Mouse (Mus musculus): ENCODE measurements around the gene Ascc1. TPM values are rescaled to one million over a fixed set of nuclear protein-coding genes. Genes with fewer than 3 reads are reported as not detected.
A peak's percentile ranks its signal among the peaks of the same experiment; 100 is the strongest.

Gene Ascc1
- polyA plus RNA-seq, 1 experiment from 2014 or later = 34.7 TPM

DNA sequence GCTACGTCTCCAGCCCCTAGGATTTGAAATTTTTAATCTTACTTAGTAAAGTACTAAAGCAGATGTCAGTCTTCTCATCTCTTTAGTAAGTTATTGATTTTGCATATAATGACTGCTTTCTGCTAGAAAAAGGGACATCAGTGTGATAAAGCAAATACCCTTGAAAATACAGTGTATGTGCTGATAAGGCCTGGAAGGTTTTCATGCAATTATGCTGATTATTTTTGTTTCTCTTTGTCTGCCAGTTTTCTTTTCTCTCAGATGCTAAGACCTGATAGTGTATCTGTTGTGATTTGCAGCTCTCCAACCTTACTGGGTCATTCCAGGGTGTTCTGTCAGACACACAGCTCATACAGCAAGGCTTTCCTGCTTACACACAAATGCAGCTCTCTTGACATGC, 72.6 kb downstream of the Ascc1 start:
- Histone ChIP-seq H3K36me3 (replicated peaks) (no peaks in the 10 kb centered on the region), H3K9me3 (no peaks in the 10 kb centered on the region), H3K4me1 (peaks cover 7% of the 10 kb centered on the region), H3K27ac (no peak overlapping the region), H3K27me3 (ENCODE audit: poor library complexity, severe bottlenecking) (no peaks in the 10 kb centered on the region), H3K4me3 (no peak overlapping the region)
- 100% methylated on average over 1 of the region's 1 CpGs for WGBS
- no peak for DNase-seq (ENCODE audit: extremely low spot score, low spot score)

DNA sequence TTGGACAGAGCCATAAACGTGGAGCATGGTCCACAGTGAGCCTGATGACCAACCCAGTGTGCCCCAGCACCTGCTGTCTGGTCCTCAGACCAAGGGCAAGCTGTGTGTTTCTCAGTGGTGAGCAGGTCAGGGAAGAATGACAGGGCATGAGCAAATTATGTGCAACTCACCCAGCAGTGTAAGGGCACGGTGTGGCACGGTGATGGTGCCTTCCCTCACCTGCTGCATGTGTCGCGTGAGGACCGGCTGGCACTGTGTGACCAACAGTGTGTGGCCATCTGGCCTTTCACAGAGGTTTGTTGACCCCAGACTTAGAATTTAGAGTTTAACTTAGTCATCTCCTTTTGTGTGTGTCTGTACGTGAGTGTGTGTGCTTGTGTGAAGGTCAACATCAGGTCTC, 74.6 kb downstream of the Ascc1 start:
- peaks cover 25% of the 10 kb centered on the region for H3K4me1 ChIP-seq
- no peak for DNase-seq (ENCODE audit: extremely low spot score, low spot score)
- no peaks in the 10 kb centered on the region for H3K9me3 ChIP-seq
- no peak overlapping the region for H3K4me3 ChIP-seq
- no peak overlapping the region for H3K27ac ChIP-seq
- no peaks in the 10 kb centered on the region for H3K27me3 ChIP-seq (ENCODE audit: poor library complexity, severe bottlenecking)
- H3K36me3 ChIP-seq (replicated peaks) = no peaks in the 10 kb centered on the region
- 95% methylated on average over 7 of the region's 7 CpGs for WGBS

DNA sequence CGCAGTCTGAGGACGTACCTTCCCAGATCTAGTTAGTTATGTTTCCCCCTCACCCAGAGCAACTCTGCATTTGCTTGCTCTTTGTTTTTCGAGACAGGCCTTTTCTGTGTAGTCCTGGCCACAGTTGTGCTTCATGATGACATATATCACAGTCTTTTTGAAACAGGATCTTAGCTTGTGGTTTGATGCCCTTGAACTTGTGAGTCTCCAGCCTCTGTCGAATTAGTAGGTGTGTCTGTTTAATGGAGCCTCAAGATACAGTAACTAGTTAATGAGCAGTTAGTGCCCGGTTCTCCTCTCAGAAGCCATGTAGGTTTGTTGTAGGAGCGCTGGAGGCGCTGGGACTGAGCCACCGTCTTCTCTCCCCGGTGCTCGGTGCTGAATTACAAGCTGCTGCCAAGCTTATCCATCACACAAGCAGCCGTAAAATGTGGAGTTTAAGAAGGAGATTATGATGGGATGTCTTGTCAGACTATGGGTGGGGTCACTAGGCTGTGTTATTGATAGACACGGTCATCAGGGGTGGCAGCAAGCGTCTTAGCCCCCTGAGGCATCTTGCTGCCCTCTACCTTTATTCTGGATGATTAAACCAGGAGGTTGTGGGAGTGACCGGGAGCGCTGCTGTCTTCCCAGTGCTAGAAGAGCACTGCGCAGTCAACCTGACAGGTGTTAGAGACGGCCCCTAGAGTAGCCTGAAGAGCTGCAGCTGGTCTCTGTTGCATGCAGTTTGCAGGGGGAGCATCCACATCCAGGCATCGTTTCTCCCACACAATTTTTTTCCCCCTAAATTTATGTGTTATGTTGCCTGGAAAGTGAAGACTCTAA, 75.3 kb downstream of the Ascc1 start:
- H3K4me1 ChIP-seq = peaks cover 25% of the 10 kb centered on the region
- WGBS = 81% methylated on average over 18 of the region's 18 CpGs
- H3K36me3 ChIP-seq (replicated peaks) = no peaks in the 10 kb centered on the region
- no peak for DNase-seq (ENCODE audit: extremely low spot score, low spot score)
- H3K27ac ChIP-seq = no peak overlapping the region
- H3K4me3 ChIP-seq = no peak overlapping the region
- no peaks in the 10 kb centered on the region for H3K9me3 ChIP-seq
- no peaks in the 10 kb centered on the region for H3K27me3 ChIP-seq (ENCODE audit: poor library complexity, severe bottlenecking)

DNA sequence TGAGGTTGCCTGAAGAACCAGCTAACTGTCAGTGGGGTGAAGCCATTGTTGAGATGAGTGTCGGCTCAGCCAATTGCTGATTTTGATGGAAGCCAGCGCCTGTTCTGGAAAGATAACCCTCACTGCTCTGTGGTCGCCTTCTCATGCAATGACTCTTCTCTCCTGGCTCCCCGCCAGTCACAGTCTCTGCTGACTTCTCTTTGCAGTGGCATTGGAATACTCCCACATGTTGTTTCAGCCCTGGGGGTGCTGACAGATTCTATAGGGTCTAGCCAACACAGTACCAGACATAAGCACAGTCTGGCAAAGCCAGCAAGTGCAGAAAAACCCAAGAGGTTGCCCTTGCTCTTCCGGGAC, 75.9 kb downstream of the Ascc1 start:
- no peaks in the 10 kb centered on the region for H3K27me3 ChIP-seq (ENCODE audit: poor library complexity, severe bottlenecking)
- no peaks in the 10 kb centered on the region for H3K36me3 ChIP-seq (replicated peaks)
- no peaks in the 10 kb centered on the region for H3K9me3 ChIP-seq
- WGBS = 81% methylated on average over 5 of the region's 5 CpGs
- H3K4me3 ChIP-seq = no peak overlapping the region
- H3K27ac ChIP-seq = 0 out of 2 replicates have a peak overlapping the region, but pooled peaks have one; percentile 6
- DNase-seq (ENCODE audit: extremely low spot score, low spot score) = no peak
- H3K4me1 ChIP-seq = peaks cover 25% of the 10 kb centered on the region

DNA sequence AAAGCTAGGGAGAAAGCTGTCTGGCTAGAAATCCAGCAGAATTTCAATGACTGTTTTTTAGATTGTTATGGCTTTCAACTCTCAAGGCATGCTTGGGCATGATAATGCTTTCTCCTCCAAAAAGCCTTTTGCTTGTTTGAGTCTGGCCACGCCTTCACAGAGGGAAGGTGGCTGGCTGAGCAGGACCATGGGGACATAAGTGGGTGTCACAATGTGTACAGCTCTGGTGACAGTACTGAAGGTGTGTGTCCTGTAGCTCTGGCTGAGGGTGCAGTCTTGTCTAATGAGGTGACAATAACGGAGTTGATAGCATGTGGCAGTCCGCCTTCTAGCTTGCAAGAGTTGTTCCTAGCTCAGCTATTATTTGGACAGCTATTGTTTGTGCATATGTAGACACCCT, 77.6 kb downstream of the Ascc1 start:
- Histone ChIP-seq H3K27ac (no peak overlapping the region), H3K9me3 (no peaks in the 10 kb centered on the region), H3K4me1 (peaks cover 25% of the 10 kb centered on the region), H3K4me3 (no peak overlapping the region), H3K27me3 (ENCODE audit: poor library complexity, severe bottlenecking) (no peaks in the 10 kb centered on the region), H3K36me3 (replicated peaks) (no peaks in the 10 kb centered on the region)
- no peak for DNase-seq (ENCODE audit: extremely low spot score, low spot score)
- 84% methylated on average over 3 of the region's 3 CpGs for WGBS

DNA sequence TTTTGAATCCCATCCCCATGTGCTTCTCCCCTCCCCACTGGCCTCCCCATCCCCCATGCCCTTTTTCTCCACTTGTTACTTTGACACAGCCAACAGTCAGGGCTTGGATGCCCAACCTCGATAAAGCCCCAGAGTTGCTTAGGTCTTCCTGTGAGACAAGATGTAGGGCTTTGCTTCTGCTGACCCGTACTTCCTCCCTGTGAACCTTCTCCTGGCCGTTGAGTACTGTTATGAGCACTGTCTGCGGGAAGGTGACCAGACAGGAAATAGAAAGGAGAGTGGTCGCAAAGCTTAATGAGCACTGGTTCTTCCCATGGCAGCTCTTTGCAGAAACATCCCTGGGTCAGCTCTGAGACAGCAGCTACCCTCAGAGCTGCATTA, 78.0 kb downstream of the Ascc1 start:
- no peak for DNase-seq (ENCODE audit: extremely low spot score, low spot score)
- H3K27ac ChIP-seq = peak overlapping the region; percentile 33; the same call in 1 of the 2 replicates
- 74% methylated on average over 5 of the region's 5 CpGs for WGBS

DNA sequence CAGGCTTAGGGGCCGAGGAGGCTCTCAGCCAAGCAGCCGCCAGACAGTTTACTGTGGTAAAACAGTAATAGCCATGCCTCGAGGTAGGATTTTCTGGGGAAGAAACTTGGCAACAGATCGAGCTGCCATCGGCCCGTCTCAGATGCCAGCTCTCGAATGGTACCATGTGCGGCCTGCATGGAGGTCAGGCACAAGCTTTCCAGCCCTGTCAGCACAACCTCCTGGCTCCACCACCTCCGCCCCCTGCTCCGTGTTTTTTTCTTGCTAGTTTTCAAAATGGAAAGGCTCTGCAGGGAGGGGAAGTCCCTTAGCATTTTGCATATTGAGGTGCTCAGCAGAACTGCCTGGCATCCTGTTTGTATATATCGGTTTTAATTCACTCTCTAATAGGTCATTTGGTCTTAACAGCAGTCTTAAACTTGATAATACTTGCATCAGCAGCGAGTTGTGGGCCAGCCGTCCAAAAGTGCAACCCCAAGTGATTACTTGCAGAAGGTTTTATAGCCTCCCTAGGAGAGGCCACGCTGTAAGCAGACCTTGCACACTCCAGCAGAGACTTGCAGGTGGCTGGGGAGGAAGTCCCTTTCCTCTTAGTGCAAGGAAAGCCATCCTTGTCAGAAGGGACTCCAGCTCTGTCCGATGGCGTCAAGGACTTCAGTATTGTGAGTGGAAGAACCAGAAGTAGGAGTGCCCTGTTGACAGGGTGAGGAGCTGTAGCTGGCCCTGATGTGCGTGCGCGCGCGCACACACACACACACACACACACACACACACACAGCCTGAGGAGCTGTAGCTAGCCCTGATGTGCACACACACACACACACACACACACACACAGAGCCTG, 78.6 kb downstream of the Ascc1 start:
- DNase-seq (ENCODE audit: extremely low spot score, low spot score) = no peak

More for the DNA sequence above, 78.0 kb downstream of the Ascc1 start:
- Histone ChIP-seq H3K4me3 (no peak overlapping the region), H3K27me3 (ENCODE audit: poor library complexity, severe bottlenecking) (no peaks in the 10 kb centered on the region), H3K4me1 (peaks cover 25% of the 10 kb centered on the region), H3K9me3 (no peaks in the 10 kb centered on the region), H3K36me3 (replicated peaks) (no peaks in the 10 kb centered on the region)

DNA sequence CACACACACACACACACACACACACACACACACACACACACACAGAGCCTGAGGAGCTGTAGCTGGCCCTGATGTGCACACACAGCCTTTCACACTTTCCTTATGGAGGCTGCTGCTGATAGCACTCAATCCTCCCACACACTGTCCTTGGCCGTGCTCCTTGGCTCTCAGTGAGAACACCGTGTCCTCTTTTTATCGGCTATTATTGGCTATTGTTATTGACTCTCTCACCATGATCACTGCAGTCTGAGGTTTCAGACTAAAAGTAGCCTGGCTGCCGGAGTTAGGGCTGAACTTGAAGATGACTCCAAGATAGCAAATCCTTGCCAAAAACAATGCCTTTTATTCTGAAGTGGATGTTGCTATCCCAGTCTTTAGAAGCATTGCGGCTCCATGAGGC, 79.3 kb downstream of the Ascc1 start:
- Histone ChIP-seq H3K27me3 (ENCODE audit: poor library complexity, severe bottlenecking) (no peaks in the 10 kb centered on the region), H3K36me3 (replicated peaks) (no peaks in the 10 kb centered on the region), H3K4me1 (peaks cover 25% of the 10 kb centered on the region), H3K9me3 (no peaks in the 10 kb centered on the region), H3K4me3 (no peak overlapping the region), H3K27ac (no peak overlapping the region)
- no peak for DNase-seq (ENCODE audit: extremely low spot score, low spot score)
- 80% methylated on average over 5 of the region's 5 CpGs for WGBS

More for the DNA sequence above, 78.6 kb downstream of the Ascc1 start:
- H3K27ac ChIP-seq = peak overlapping the region; percentile 33; the same call in 1 of the 2 replicates
- no peaks in the 10 kb centered on the region for H3K27me3 ChIP-seq (ENCODE audit: poor library complexity, severe bottlenecking)
- no peak overlapping the region for H3K4me3 ChIP-seq
- WGBS = 83% methylated on average over 21 of the region's 21 CpGs
- H3K4me1 ChIP-seq = peaks cover 25% of the 10 kb centered on the region
- no peaks in the 10 kb centered on the region for H3K9me3 ChIP-seq
- no peaks in the 10 kb centered on the region for H3K36me3 ChIP-seq (replicated peaks)

DNA sequence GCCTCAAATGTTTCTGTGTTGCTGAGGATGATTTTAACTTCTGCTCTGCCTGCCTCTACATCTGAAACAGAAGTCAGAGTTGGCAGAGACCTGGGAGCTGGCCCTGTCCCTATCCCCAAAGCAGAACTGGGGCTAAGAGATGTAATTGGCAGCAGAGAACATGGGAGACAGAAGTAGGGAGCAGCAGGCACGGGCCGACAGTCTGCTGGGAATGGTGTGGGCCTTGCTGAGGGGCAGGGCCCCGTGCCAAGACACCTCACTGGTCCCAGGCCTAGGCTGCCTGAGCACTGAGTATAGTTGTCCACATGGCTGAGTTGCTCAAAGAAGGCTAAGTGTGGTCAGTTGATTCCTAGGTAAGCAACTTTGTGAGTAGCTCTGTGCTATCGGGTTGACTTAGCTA, 81.5 kb downstream of the Ascc1 start:
- Histone ChIP-seq H3K4me1 (peaks cover 20% of the 10 kb centered on the region), H3K36me3 (replicated peaks) (no peaks in the 10 kb centered on the region), H3K4me3 (no peak overlapping the region), H3K9me3 (no peaks in the 10 kb centered on the region), H3K27ac (no peak overlapping the region), H3K27me3 (ENCODE audit: poor library complexity, severe bottlenecking) (no peaks in the 10 kb centered on the region)
- WGBS = 93% methylated on average over 4 of the region's 4 CpGs
- no peak for DNase-seq (ENCODE audit: extremely low spot score, low spot score)

DNA sequence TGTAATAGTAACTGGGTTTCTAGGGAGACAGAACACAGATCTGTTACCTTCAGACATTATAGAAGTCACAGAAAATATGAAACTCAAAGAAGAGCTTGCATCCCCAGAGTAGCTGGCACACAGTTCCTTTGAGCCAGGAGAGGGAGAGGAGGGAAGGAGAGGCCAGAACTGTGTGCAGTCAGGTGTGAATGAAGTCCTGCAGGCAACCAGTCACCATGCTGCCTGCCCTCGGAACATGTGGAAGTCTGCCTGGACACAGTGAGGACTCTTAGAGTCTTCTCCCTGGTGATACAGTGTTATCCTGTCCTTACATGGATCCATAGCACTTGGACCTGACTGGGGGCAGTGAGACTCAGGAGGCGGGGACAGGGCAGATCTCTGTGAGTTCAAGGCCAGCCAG, 89.7 kb downstream of the Ascc1 start:
- H3K36me3 ChIP-seq (replicated peaks) = no peaks in the 10 kb centered on the region
- no peak for DNase-seq (ENCODE audit: extremely low spot score, low spot score)
- no peak overlapping the region for H3K27ac ChIP-seq
- 84% methylated on average over 2 of the region's 2 CpGs for WGBS
- no peaks in the 10 kb centered on the region for H3K9me3 ChIP-seq
- no peak overlapping the region for H3K4me3 ChIP-seq
- H3K4me1 ChIP-seq = peaks cover 7% of the 10 kb centered on the region; the same call in 1 of the 2 replicates
- no peaks in the 10 kb centered on the region for H3K27me3 ChIP-seq (ENCODE audit: poor library complexity, severe bottlenecking)

DNA sequence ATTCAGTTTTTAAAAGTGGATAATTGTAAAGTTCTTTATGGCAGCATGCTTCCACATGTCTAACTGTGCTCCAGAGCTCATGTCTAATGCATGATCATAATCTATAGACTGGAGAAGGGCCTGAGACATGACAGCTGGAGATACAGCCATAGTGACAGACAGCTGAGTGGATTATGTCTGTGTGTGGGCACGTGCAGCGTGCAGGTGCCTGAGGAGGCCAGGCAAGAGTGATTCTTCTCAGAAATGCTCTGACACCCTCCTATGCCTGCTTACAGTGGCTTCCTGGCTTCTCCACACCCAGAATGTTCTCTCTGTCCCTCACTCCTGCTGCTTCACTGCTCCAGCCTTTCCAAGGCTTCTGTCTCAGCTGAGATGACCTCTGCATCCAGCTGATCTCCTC, 91.1 kb downstream of the Ascc1 start:
- H3K36me3 ChIP-seq (replicated peaks) = peaks cover 3% of the 10 kb centered on the region; the same call in 1 of the 2 replicates
- no peaks in the 10 kb centered on the region for H3K27me3 ChIP-seq (ENCODE audit: poor library complexity, severe bottlenecking)
- WGBS = 85% methylated on average over 2 of the region's 2 CpGs
- no peak overlapping the region for H3K4me3 ChIP-seq
- peaks cover 7% of the 10 kb centered on the region; the same call in 1 of the 2 replicates for H3K4me1 ChIP-seq
- H3K27ac ChIP-seq = no peak overlapping the region
- no peaks in the 10 kb centered on the region for H3K9me3 ChIP-seq
- no peak for DNase-seq (ENCODE audit: extremely low spot score, low spot score)

DNA sequence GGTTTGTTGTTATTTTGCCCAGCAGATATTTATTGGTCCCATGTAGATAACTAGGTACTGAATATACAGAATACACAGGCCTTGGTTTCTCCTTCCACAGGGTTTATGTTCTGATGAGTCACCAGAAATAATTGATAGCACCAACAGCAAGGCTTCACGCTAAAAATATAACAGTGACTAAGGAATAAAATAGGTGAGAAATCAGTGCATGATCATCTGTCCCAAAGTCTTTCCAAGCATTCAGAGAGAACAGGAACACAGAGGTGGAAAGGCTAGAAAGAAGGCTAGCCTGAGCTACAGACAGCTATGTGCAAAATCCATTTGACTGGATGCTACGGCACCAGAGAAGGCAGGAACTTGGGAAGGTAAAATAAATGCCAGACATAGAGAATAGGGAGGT, 93.0 kb downstream of the Ascc1 start:
- peaks cover 4% of the 10 kb centered on the region; the same call in 1 of the 2 replicates for H3K36me3 ChIP-seq (replicated peaks)
- no peak for DNase-seq (ENCODE audit: extremely low spot score, low spot score)
- H3K27ac ChIP-seq = no peak overlapping the region
- WGBS = 98% methylated on average over 2 of the region's 2 CpGs
- H3K4me1 ChIP-seq = peaks cover 7% of the 10 kb centered on the region; the same call in 1 of the 2 replicates
- H3K27me3 ChIP-seq (ENCODE audit: poor library complexity, severe bottlenecking) = no peaks in the 10 kb centered on the region
- H3K4me3 ChIP-seq = no peak overlapping the region
- H3K9me3 ChIP-seq = no peaks in the 10 kb centered on the region

DNA sequence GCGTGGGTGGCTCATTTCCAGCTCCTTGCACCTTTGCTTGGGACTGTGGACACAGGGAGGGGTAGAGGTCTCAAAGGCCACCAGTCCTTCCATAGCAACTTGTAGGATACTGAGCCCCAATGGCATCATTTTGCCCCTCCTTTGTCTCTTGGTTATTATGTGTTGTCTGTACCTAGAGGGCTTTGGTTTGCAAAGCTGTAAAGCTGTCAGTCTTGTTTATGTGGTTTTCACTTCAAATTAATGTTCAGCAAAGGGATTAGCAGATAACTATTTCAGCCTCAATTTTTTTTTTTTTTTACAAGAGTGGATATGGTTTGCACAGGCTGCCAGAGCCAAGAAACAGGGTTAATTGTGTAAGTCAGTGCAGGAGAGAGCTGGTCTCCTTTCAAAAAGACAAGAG, 93.7 kb downstream of the Ascc1 start:
- H3K4me1 ChIP-seq = peaks cover 4% of the 10 kb centered on the region; the same call in 1 of the 2 replicates
- DNase-seq (ENCODE audit: extremely low spot score, low spot score) = no peak
- H3K27me3 ChIP-seq (ENCODE audit: poor library complexity, severe bottlenecking) = no peaks in the 10 kb centered on the region
- 77% methylated on average over 1 of the region's 1 CpGs for WGBS
- peaks cover 4% of the 10 kb centered on the region; the same call in 1 of the 2 replicates for H3K36me3 ChIP-seq (replicated peaks)
- no peaks in the 10 kb centered on the region for H3K9me3 ChIP-seq
- no peak overlapping the region for H3K27ac ChIP-seq
- no peak overlapping the region for H3K4me3 ChIP-seq
